Mouse (Mus musculus) C2C12 (cell line): ENCODE results near the gene Kalrn.

Experiments
- CEBPB ChIP-seq: IDR thresholded peaks from one replicate; pipeline ENCODE4 v1.6.1; 2011; ENCODE audit warnings: low read depth, mild to moderate bottlenecking, control low read depth, moderate library complexity
- CTCF ChIP-seq: IDR thresholded peaks from one replicate; pipeline ENCODE4 v1.5.1; 2011; ENCODE audit not compliant: control insufficient read depth, insufficient read depth, insufficient read length
- USF1 ChIP-seq: IDR thresholded peaks from one replicate; pipeline ENCODE4 v1.6.1; 2011; ENCODE audit warnings: low read depth, mild to moderate bottlenecking, control low read depth, moderate library complexity

GRCm38 (mm10) chr16:34591934-34592333 lies 18.6 kb upstream of the Kalrn start:
- no peak for TF ChIP-seq CTCF
- no peak for TF ChIP-seq CEBPB
- no peak for TF ChIP-seq USF1
